Mouse (Mus musculus) heart, adult 2 months (tissue): ENCODE results near the gene Rras2.

Experiments
- CTCF ChIP-seq: fragments of 200-600 bp; IDR thresholded peaks from 2 replicates; pipeline ENCODE4 v1.8.1; 2022; ENCODE audit warnings: antibody characterized with exemption, mild to moderate bottlenecking, moderate library complexity
- EP300 ChIP-seq: fragments of 200-500 bp; IDR thresholded peaks from 2 replicates; pipeline ENCODE4 v1.6.1; 2011; ENCODE audit warnings: low read depth, low read length, control low read depth; ENCODE audit not compliant: insufficient read depth
- POLR2A ChIP-seq: fragments of 200-500 bp; IDR thresholded peaks from 2 replicates; pipeline ENCODE4 v1.6.1; 2011; ENCODE audit warnings: mild to moderate bottlenecking, low read depth, low read length, control low read depth; ENCODE audit not compliant: insufficient read depth

DNA sequence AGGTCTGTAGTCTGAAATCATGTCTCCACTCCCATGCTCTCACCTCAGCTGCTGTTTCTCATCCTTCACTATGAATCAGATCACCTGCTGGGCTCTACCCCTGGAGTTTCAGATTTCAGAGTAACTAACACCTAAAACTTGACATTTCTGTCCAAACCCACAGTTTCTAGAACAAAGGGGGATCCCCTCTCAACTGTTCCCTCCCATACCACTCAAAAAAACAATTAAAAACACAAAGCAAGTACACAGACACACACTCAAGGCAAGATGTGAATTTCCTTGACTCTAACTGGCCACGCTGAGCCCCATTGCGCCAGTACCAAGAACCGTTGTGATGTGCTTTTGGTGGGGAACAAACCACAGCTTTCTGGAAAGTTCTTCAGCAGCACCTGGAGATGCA, 21.8 kb upstream of the Rras2 start:
- TF ChIP-seq POLR2A (no peak), CTCF (no peak), EP300 (no peak)
